Mouse (Mus musculus): ENCODE data around the gene S100a7a. TPM values are rescaled to one million over a fixed set of nuclear protein-coding genes. Genes with fewer than 3 reads are reported as not detected.

Gene S100a7a
- not detected for total RNA-seq (2023)

GRCm38 (mm10) chr3:90653717-90654116 lies at the start of gene S100a7a:
Gene S100a7a, plus strand, starts transcription at chr3:90654017.

GRCm38 (mm10) chr3:90608223-90608622 lies 45.6 kb upstream of the S100a7a start, which contains the start of gene S100a5:
Gene S100a5, plus strand, starts transcription at chr3:90608523.

GRCm38 (mm10) chr3:90612728-90613291 lies 41.0 kb upstream of the S100a7a start, which contains the start of gene S100a6:
Gene S100a6, plus strand, starts transcription at chr3:90612882.

GRCm38 (mm10) chr3:90668846-90669245 lies 15.0 kb downstream of the S100a7a start, which contains the start of gene S100a8:
Gene S100a8, plus strand, starts transcription at chr3:90668978.

GRCm38 (mm10) chr3:90695613-90696012 lies 41.8 kb downstream of the S100a7a start, which contains the start of gene S100a9:
Gene S100a9, minus strand, starts transcription at chr3:90695721.

Other genes starting within 250 kb of the S100a7a start
- gene Ints3, start 220.4 kb upstream of the S100a7a start, total RNA-seq (2023): 42.6 TPM
- gene Npr1, start 188.2 kb upstream of the S100a7a start, total RNA-seq (2023): not detected
- 87.3 TPM for gene Ilf2, start 177.9 kb upstream of the S100a7a start, total RNA-seq (2023)
- 40.6 TPM for gene Snapin, start 163.0 kb upstream of the S100a7a start, total RNA-seq (2023)
- gene Chtop, start 144.5 kb upstream of the S100a7a start, total RNA-seq (2023): 190 TPM
- not detected for gene S100a1, start 139.6 kb upstream of the S100a7a start, total RNA-seq (2023)
- gene S100a13, start 139.6 kb upstream of the S100a7a start, total RNA-seq (2023): 22.1 TPM
- 0.79 TPM for gene S100a14, start 127.2 kb upstream of the S100a7a start, total RNA-seq (2023)
- not detected for gene S100a16, start 116.8 kb upstream of the S100a7a start, total RNA-seq (2023)
- gene S100a3, start 93.4 kb upstream of the S100a7a start, total RNA-seq (2023): not detected
- gene S100a2, start 63.8 kb upstream of the S100a7a start, total RNA-seq (2023): not detected
- not detected for gene Gm42674, start 52.1 kb upstream of the S100a7a start, total RNA-seq (2023)
- 13.8 TPM for gene S100a4, start 50.2 kb upstream of the S100a7a start, total RNA-seq (2023)
- not detected for gene S100a5, start 45.5 kb upstream of the S100a7a start, total RNA-seq (2023)
- gene S100a6, start 41.1 kb upstream of the S100a7a start, total RNA-seq (2023): 8.2 TPM
- 16.9 TPM for gene S100a8, start 15.0 kb downstream of the S100a7a start, total RNA-seq (2023)
- 25.7 TPM for gene S100a9, start 41.7 kb downstream of the S100a7a start, total RNA-seq (2023)
- not detected for gene Pglyrp4, start 72.9 kb downstream of the S100a7a start, total RNA-seq (2023)
- gene Gm5849, start 123.9 kb downstream of the S100a7a start, total RNA-seq (2023): not detected

Measured in CD4-positive naive resting alpha-beta T cell, adult 76 days (primary cell).